Mouse (Mus musculus) myocyte (in vitro differentiated cells): ENCODE results near the gene Lipe.

Source experiments
- CEBPB ChIP-seq: IDR thresholded peaks from 2 replicates; pipeline ENCODE4 v1.6.1; 2011; ENCODE audit warnings: mild to moderate bottlenecking, moderate library complexity; ENCODE audit not compliant: poor library complexity, insufficient read depth, severe bottlenecking
- E2F4 ChIP-seq: IDR thresholded peaks from one replicate; pipeline ENCODE4 v1.6.1; 2011; ENCODE audit warnings: mild to moderate bottlenecking, control low read depth, moderate library complexity; ENCODE audit not compliant: insufficient read depth
- MAX ChIP-seq: IDR thresholded peaks from one replicate; pipeline ENCODE4 v1.6.1; 2011; ENCODE audit warnings: low read depth, mild to moderate bottlenecking, control low read depth
- MYOD1 ChIP-seq, 3 experiments: IDR thresholded peaks; one replicate each; pipeline ENCODE4 v1.6.1; 2011; ENCODE audit warnings: control low read depth in 2 of 3, low read depth in 2 of 3, mild to moderate bottlenecking in 2 of 3, moderate library complexity in 1 of 3; ENCODE audit not compliant: insufficient read length in 2 of 3, control insufficient read depth in 1 of 3
- MYOG ChIP-seq, 3 experiments: IDR thresholded peaks; one replicate each; pipeline ENCODE4 v1.6.1; 2011; ENCODE audit warnings: control low read depth in 2 of 3, low read depth in 2 of 3, mild to moderate bottlenecking in 2 of 3; ENCODE audit not compliant: insufficient read length in 2 of 3, control insufficient read depth in 1 of 3, insufficient read depth in 1 of 3
- POLR2A ChIP-seq: IDR thresholded peaks from one replicate; pipeline ENCODE4 v1.6.1; 2011; ENCODE audit warnings: low read depth, mild to moderate bottlenecking, control low read depth, moderate library complexity; ENCODE audit not compliant: insufficient read length
- POLR2AphosphoS2 ChIP-seq: IDR thresholded peaks from one replicate; pipeline ENCODE4 v1.6.1; 2011; ENCODE audit warnings: low read depth, control low read depth; ENCODE audit not compliant: insufficient read length
- TCF12 ChIP-seq: IDR thresholded peaks from one replicate; pipeline ENCODE4 v1.6.1; 2011; ENCODE audit warnings: mild to moderate bottlenecking, control low read depth; ENCODE audit not compliant: poor library complexity, insufficient read depth, severe bottlenecking
- TCF3 ChIP-seq: IDR thresholded peaks from one replicate; pipeline ENCODE4 v1.6.1; 2011; ENCODE audit warnings: low read depth, control low read depth; ENCODE audit not compliant: insufficient read length
- USF1 ChIP-seq: IDR thresholded peaks from one replicate; pipeline ENCODE4 v1.6.1; 2011; ENCODE audit warnings: low read depth, mild to moderate bottlenecking, control low read depth, moderate library complexity

GRCm38 (mm10) chr7:25411861-25412260, 13.4 kb upstream of the Lipe start:
- TF ChIP-seq POLR2A (no peak), USF1 (no peak), MYOD1 (IDR thresholded peaks at IDR 0.05; ENCODE audit: control insufficient read depth in 1 of 3, insufficient read length in 2 of 3, low read depth in 2 of 3) (no peak), E2F4 (no peak), CEBPB (no peak), TCF3 (no peak), POLR2AphosphoS2 (no peak), MAX (no peak), TCF12 (no peak), MYOG (IDR thresholded peaks at IDR 0.05; ENCODE audit: control insufficient read depth in 1 of 3, insufficient read depth in 1 of 3, insufficient read length in 2 of 3, low read depth in 2 of 3) (no peak)
